Mouse (Mus musculus) intestine, postnatal 0 days (tissue): ENCODE measurements around the gene Arfgap3. TPM values are rescaled to one million over a fixed set of nuclear protein-coding genes. Genes with fewer than 3 reads are reported as not detected.

ENCODE experiments used
- ATAC-seq: fragments of 200-750 bp; cut with Nextera tagmentation; 2 replicates; pipeline ENCODE4 v1.8.0; 2017; ENCODE audit warnings: mild to moderate bottlenecking, moderate TSS enrichment, moderate library complexity
- H3K27ac ChIP-seq: fragments of 300-500 bp; sonication (generic); 2 replicates; pipeline ENCODE4 v1.5.1; 2014; ENCODE audit warnings: mild to moderate bottlenecking, low read depth, low read length, moderate library complexity
- H3K27me3 ChIP-seq: fragments of 300-500 bp; sonication (generic); replicated peaks from 2 replicates; pipeline ENCODE4 v1.6.1; 2014; ENCODE audit warnings: low read length, mixed read lengths; ENCODE audit not compliant: control insufficient read depth, insufficient read depth
- H3K36me3 ChIP-seq: fragments of 300-500 bp; sonication (generic); 2 replicates; pipeline ENCODE4 v1.6.1; 2014; ENCODE audit warnings: mild to moderate bottlenecking, moderate library complexity; ENCODE audit not compliant: control insufficient read depth, insufficient read depth
- H3K4me1 ChIP-seq: fragments of 300-500 bp; sonication (generic); replicated peaks from 2 replicates; pipeline ENCODE4 v1.6.1; 2014; ENCODE audit warnings: antibody characterized with exemption, low read length, mixed read lengths; ENCODE audit not compliant: control insufficient read depth, insufficient read depth
- H3K4me2 ChIP-seq: fragments of 300-500 bp; sonication (generic); replicated peaks from 2 replicates; pipeline ENCODE4 v1.6.1; 2014; ENCODE audit warnings: low read depth, mild to moderate bottlenecking, moderate library complexity
- H3K4me3 ChIP-seq: fragments of 300-500 bp; sonication (generic); 2 replicates; pipeline ENCODE4 v1.5.1; 2014; ENCODE audit warnings: low read depth, low read length
- H3K9ac ChIP-seq: fragments of 300-500 bp; sonication (generic); 2 replicates; pipeline ENCODE4 v1.6.1; 2014; ENCODE audit warnings: mild to moderate bottlenecking, low read depth, low read length
- H3K9me3 ChIP-seq: fragments of 300-500 bp; sonication (generic); 2 replicates; pipeline ENCODE4 v1.6.1; 2016; ENCODE audit warnings: mixed run types; ENCODE audit not compliant: control insufficient read depth
- CTCF ChIP-seq: sonication (generic); IDR thresholded peaks from 2 replicates; pipeline ENCODE4 v1.5.1; 2016; ENCODE audit warnings: low read depth, mild to moderate bottlenecking, control low read depth, antibody characterized with exemption, moderate library complexity
- WGBS: fragments of 180-500 bp; shearing (Covaris S2); extraction: QIAGEN DNeasy Blood & Tissue Kit; methylation state at CpG from one replicate; pipeline ENCODE4 v1.1.7; 2014; 5-methylcytosine and 5-hydroxymethylcytosine counted together
- polyA plus RNA-seq: library from polyadenylated mRNA; unstranded; fragments of >200 nt; fragmentation: Nextera tagmentation; extraction: Ambion mirVana; gene quantifications from 2 replicates; pipeline ENCODE4 v1.2.1, GENCODE M21; 2015

The Arfgap3 gene
- polyA plus RNA-seq, 1 experiment from 2014 or later, result 119 TPM

GRCm38 (mm10) chr15:83350859-83351258, 812 bp upstream of the Arfgap3 start:
- Histone ChIP-seq H3K4me3 (peak overlapping the region; percentile 89; the same call in 1 of the 2 replicates), H3K9ac (no peak overlapping the region), H3K27ac (peak overlapping the region; percentile 96), H3K36me3 (peaks cover 4% of the 10 kb centered on the region; the same call in 1 of the 2 replicates), H3K4me1 (0 out of 2 replicates have a peak, but pooled peaks cover 2% of the 10 kb centered on the region), H3K27me3 (no peaks in the 10 kb centered on the region), H3K9me3 (no peaks in the 10 kb centered on the region), H3K4me2 (peak overlapping the region; percentile 81)
- TF ChIP-seq CTCF, result no peak
- 23% methylated on average over 2 of the region's 2 CpGs for WGBS
- ATAC-seq, result peak; percentile 50

- peaks cover 2% of the 10 kb centered on the region; the same call in 1 of the 2 replicates for H3K4me1 ChIP-seq
- H3K27ac ChIP-seq, result peak overlapping the region; percentile 96
- H3K4me3 ChIP-seq, result peak overlapping the region; percentile 89
- TF ChIP-seq CTCF, result no peak; the same call in 1 of the 2 replicates
- peak; percentile 1; the same call in 1 of the 2 replicates for ATAC-seq
- 4% methylated on average over 8 of the region's 8 CpGs for WGBS
- H3K36me3 ChIP-seq, result peaks cover 4% of the 10 kb centered on the region; the same call in 1 of the 2 replicates
- H3K9ac ChIP-seq, result peak overlapping the region; percentile 92
- H3K9me3 ChIP-seq, result no peaks in the 10 kb centered on the region
- H3K4me2 ChIP-seq, result peak overlapping the region; percentile 81
- no peaks in the 10 kb centered on the region for H3K27me3 ChIP-seq
These were observed 658 bp downstream of the Arfgap3 start for GRCm38 (mm10) chr15:83349225-83349953.

GRCm38 (mm10) chr15:83348747-83349146, 1.3 kb downstream of the Arfgap3 start:
- peak; percentile 59 for ATAC-seq
- H3K4me1 ChIP-seq, result peaks cover 2% of the 10 kb centered on the region; the same call in 1 of the 2 replicates
- no peaks in the 10 kb centered on the region for H3K9me3 ChIP-seq
- H3K27me3 ChIP-seq, result no peaks in the 10 kb centered on the region
- H3K36me3 ChIP-seq, result peaks cover 4% of the 10 kb centered on the region; the same call in 1 of the 2 replicates
- H3K9ac ChIP-seq, result peak overlapping the region; percentile 92
- peak overlapping the region; percentile 96 for H3K27ac ChIP-seq
- peak overlapping the region; percentile 81 for H3K4me2 ChIP-seq
- TF ChIP-seq CTCF, result no peak
- 26% methylated on average over 4 of the region's 4 CpGs for whole genome bisulfite sequencing
- H3K4me3 ChIP-seq, result peak overlapping the region; percentile 89

GRCm38 (mm10) chr15:83345898-83346529, 4.0 kb downstream of the Arfgap3 start:
- no peaks in the 10 kb centered on the region; the same call in 1 of the 2 replicates for H3K4me1 ChIP-seq
- ATAC-seq, result no peak
- peaks cover 23% of the 10 kb centered on the region for H3K36me3 ChIP-seq
- H3K4me2 ChIP-seq, result no peak overlapping the region
- H3K9me3 ChIP-seq, result no peaks in the 10 kb centered on the region
- H3K27me3 ChIP-seq, result no peaks in the 10 kb centered on the region
- no peak overlapping the region for H3K9ac ChIP-seq
- peak; percentile 25 for TF ChIP-seq CTCF
- WGBS, result 87% methylated on average over 15 of the region's 15 CpGs
- no peak overlapping the region for H3K4me3 ChIP-seq
- peak overlapping the region; percentile 89 for H3K27ac ChIP-seq

- Histone ChIP-seq H3K27me3 (no peaks in the 10 kb centered on the region), H3K9me3 (no peaks in the 10 kb centered on the region), H3K9ac (peak overlapping the region; percentile 11; the same call in 1 of the 2 replicates), H3K4me1 (no peaks in the 10 kb centered on the region; the same call in 1 of the 2 replicates), H3K36me3 (peaks cover 34% of the 10 kb centered on the region), H3K27ac (peak overlapping the region; percentile 89), H3K4me2 (no peak overlapping the region; the same call in none of the 2 replicates), H3K4me3 (no peak overlapping the region)
- TF ChIP-seq CTCF, result no peak
- WGBS, result 32% methylated on average over 7 of the region's 7 CpGs
- ATAC-seq, result peak; percentile 75
These were observed 5.1 kb downstream of the Arfgap3 start for GRCm38 (mm10) chr15:83344956-83345355.

GRCm38 (mm10) chr15:83344157-83344556, 5.9 kb downstream of the Arfgap3 start:
- no peak overlapping the region for H3K9ac ChIP-seq
- H3K4me1 ChIP-seq, result no peaks in the 10 kb centered on the region; the same call in 1 of the 2 replicates
- WGBS, result 29% methylated on average over 7 of the region's 7 CpGs
- H3K36me3 ChIP-seq, result peaks cover 34% of the 10 kb centered on the region
- TF ChIP-seq CTCF, result no peak
- ATAC-seq, result peak; percentile 60
- H3K4me2 ChIP-seq, result peak overlapping the region; percentile 24
- H3K27me3 ChIP-seq, result no peaks in the 10 kb centered on the region
- H3K27ac ChIP-seq, result peak overlapping the region; percentile 89
- H3K4me3 ChIP-seq, result no peak overlapping the region
- no peaks in the 10 kb centered on the region for H3K9me3 ChIP-seq
